Mouse (Mus musculus) frontal cortex, postnatal 10 days (tissue): ENCODE results near the gene Rerg.
A peak's percentile ranks its signal among the peaks of the same experiment; 100 is the strongest.

Experiments used
- DNase-seq, 2 experiments: peaks; one replicate each; pipeline ENCODE4 v3.0.0; 2022; ENCODE audit warnings: low spot score in 2 of 2, mixed read lengths in 1 of 2

Rerg gene

GRCm38 (mm10) chr6:137170226-137170625 is at the start of gene Rerg:
Rerg (minus strand) TSS chr6:137170497.
- DNase-seq, result no peak

GRCm38 (mm10) chr6:137217841-137218463 is 47.7 kb upstream of the Rerg start:
- DNase-seq, result no peak

GRCm38 (mm10) chr6:137211441-137211840 is 41.1 kb upstream of the Rerg start:
- no peak for DNase-seq

- DNase-seq, result no peak
These were observed 40.7 kb upstream of the Rerg start for GRCm38 (mm10) chr6:137210991-137211390.

GRCm38 (mm10) chr6:137209992-137210391 is 39.7 kb upstream of the Rerg start:
- DNase-seq, result peak; percentile 23 to 46

GRCm38 (mm10) chr6:137207126-137207525 is 36.8 kb upstream of the Rerg start:
- peak in 1 of 2 experiments; percentile 2 for DNase-seq

- DNase-seq, result peak in 1 of 2 experiments; percentile 8
These were observed 35.5 kb upstream of the Rerg start for GRCm38 (mm10) chr6:137205662-137206400.

- peak in 1 of 2 experiments; percentile 0 for DNase-seq
These were observed 32.4 kb upstream of the Rerg start for GRCm38 (mm10) chr6:137202661-137203060.

- DNase-seq, result peak in 1 of 2 experiments; percentile 1
These were observed 31.3 kb upstream of the Rerg start for GRCm38 (mm10) chr6:137201578-137201977.

- DNase-seq, result peak in 1 of 2 experiments; percentile 0
These were observed 30.9 kb upstream of the Rerg start for GRCm38 (mm10) chr6:137201166-137201565.

GRCm38 (mm10) chr6:137192063-137192462 is 21.8 kb upstream of the Rerg start:
- DNase-seq, result no peak

- no peak for DNase-seq
These were observed 20.7 kb upstream of the Rerg start for GRCm38 (mm10) chr6:137191026-137191425.

GRCm38 (mm10) chr6:137190577-137190976 is 20.3 kb upstream of the Rerg start:
- no peak for DNase-seq

GRCm38 (mm10) chr6:137188375-137188926 is 18.2 kb upstream of the Rerg start:
- no peak for DNase-seq

- DNase-seq, result no peak
These were observed 17.1 kb upstream of the Rerg start for GRCm38 (mm10) chr6:137187426-137187825.

- no peak for DNase-seq
These were observed 10.3 kb upstream of the Rerg start for GRCm38 (mm10) chr6:137180636-137181035.

GRCm38 (mm10) chr6:137180115-137180514 is 9.8 kb upstream of the Rerg start:
- DNase-seq, result no peak

GRCm38 (mm10) chr6:137179026-137179425 is 8.7 kb upstream of the Rerg start:
- DNase-seq, result no peak

GRCm38 (mm10) chr6:137170646-137171045 is 349 bp upstream of the Rerg start:
- DNase-seq, result no peak

GRCm38 (mm10) chr6:137169171-137169968 is 927 bp downstream of the Rerg start:
- DNase-seq, result peak; percentile 71 to 91

- DNase-seq, result no peak
These were observed 3.5 kb downstream of the Rerg start for GRCm38 (mm10) chr6:137166843-137167242.

GRCm38 (mm10) chr6:137163571-137163970 is 6.7 kb downstream of the Rerg start:
- no peak for DNase-seq
